Mouse (Mus musculus) megakaryocyte, embryonic 14.5 days (primary cell): ENCODE measurements around the gene Grm7. TPM values are rescaled to one million over a fixed set of nuclear protein-coding genes. Genes with fewer than 3 reads are reported as not detected.

ENCODE experiments used
- H3K27me3 ChIP-seq: replicated peaks from 2 replicates; pipeline ENCODE3; 2012; ENCODE audit warnings: inconsistent platforms
- H3K36me3 ChIP-seq: replicated peaks from 2 replicates; pipeline ENCODE3; 2012; ENCODE audit warnings: low read length, inconsistent platforms, mixed read lengths
- H3K4me1 ChIP-seq: 2 replicates; pipeline ENCODE4 v1.6.1; 2012; ENCODE audit warnings: inconsistent platforms
- H3K4me3 ChIP-seq: replicated peaks from 2 replicates; pipeline ENCODE3; 2012; ENCODE audit warnings: moderate library complexity, mild to moderate bottlenecking, inconsistent platforms
- H3K9me3 ChIP-seq: 2 replicates; pipeline ENCODE4 v1.6.1; 2012; ENCODE audit warnings: inconsistent platforms
- FLI1 ChIP-seq: IDR thresholded peaks from 2 replicates; pipeline ENCODE4 v1.6.1; 2012; ENCODE audit warnings: low read length, inconsistent platforms, mixed read lengths
- GATA1 ChIP-seq: IDR thresholded peaks from 3 replicates; pipeline ENCODE4 v1.6.1; 2012; ENCODE audit warnings: mixed read lengths, low read length, inconsistent platforms, borderline replicate concordance
- polyA plus RNA-seq: library from polyadenylated mRNA; stranded (reverse); fragments of >175 nt; gene quantifications from 2 replicates; pipeline ENCODE4 v1.2.3, GENCODE M21; 2012; ENCODE audit warnings: low replicate concordance; ENCODE audit not compliant: insufficient read depth

Gene Grm7
- polyA plus RNA-seq, 1 experiment = not detected

GRCm38 (mm10) chr6:111499542-111499941, 854.2 kb downstream of the Grm7 start:
- H3K4me3 ChIP-seq = no peak overlapping the region
- H3K36me3 ChIP-seq = no peaks in the 10 kb centered on the region
- peaks cover 4% of the 10 kb centered on the region; the same call in 1 of the 2 replicates for H3K9me3 ChIP-seq
- H3K4me1 ChIP-seq = no peaks in the 10 kb centered on the region
- TF ChIP-seq GATA1 (no peak), FLI1 (no peak)
- no peaks in the 10 kb centered on the region for H3K27me3 ChIP-seq

- Histone ChIP-seq H3K4me3 (no peak overlapping the region), H3K36me3 (no peaks in the 10 kb centered on the region), H3K27me3 (no peaks in the 10 kb centered on the region), H3K9me3 (peaks cover 3% of the 10 kb centered on the region; the same call in 1 of the 2 replicates), H3K4me1 (no peaks in the 10 kb centered on the region)
- TF ChIP-seq FLI1 (no peak), GATA1 (no peak)
Observed at GRCm38 (mm10) chr6:111510768-111511459, 865.5 kb downstream of the Grm7 start.

GRCm38 (mm10) chr6:111512359-111512758, 867.0 kb downstream of the Grm7 start:
- no peak for TF ChIP-seq FLI1

GRCm38 (mm10) chr6:111521229-111521628, 875.8 kb downstream of the Grm7 start:
- H3K27me3 ChIP-seq = no peaks in the 10 kb centered on the region
- no peaks in the 10 kb centered on the region for H3K4me1 ChIP-seq
- no peak for TF ChIP-seq FLI1
- no peak for TF ChIP-seq GATA1
- H3K9me3 ChIP-seq = peaks cover 6% of the 10 kb centered on the region; the same call in 1 of the 2 replicates
- H3K4me3 ChIP-seq = no peak overlapping the region
- H3K36me3 ChIP-seq = no peaks in the 10 kb centered on the region

More at GRCm38 (mm10) chr6:111512359-111512758, 867.0 kb downstream of the Grm7 start:
- no peak overlapping the region for H3K4me3 ChIP-seq
- H3K4me1 ChIP-seq = no peaks in the 10 kb centered on the region
- no peaks in the 10 kb centered on the region for H3K36me3 ChIP-seq
- H3K27me3 ChIP-seq = no peaks in the 10 kb centered on the region
- peaks cover 3% of the 10 kb centered on the region; the same call in 1 of the 2 replicates for H3K9me3 ChIP-seq

- TF ChIP-seq FLI1 = no peak
- TF ChIP-seq GATA1 = no peak
- no peaks in the 10 kb centered on the region for H3K4me1 ChIP-seq
- H3K9me3 ChIP-seq = peaks cover 6% of the 10 kb centered on the region; the same call in 1 of the 2 replicates
- no peaks in the 10 kb centered on the region for H3K36me3 ChIP-seq
- no peak overlapping the region for H3K4me3 ChIP-seq
- H3K27me3 ChIP-seq = no peaks in the 10 kb centered on the region
Observed at GRCm38 (mm10) chr6:111522122-111522521, 876.7 kb downstream of the Grm7 start.

- Histone ChIP-seq H3K4me3 (no peak overlapping the region), H3K36me3 (no peaks in the 10 kb centered on the region), H3K4me1 (no peaks in the 10 kb centered on the region), H3K9me3 (no peaks in the 10 kb centered on the region), H3K27me3 (no peaks in the 10 kb centered on the region)
- TF ChIP-seq GATA1 (no peak), FLI1 (no peak)
Observed at GRCm38 (mm10) chr6:111529985-111530384, 884.6 kb downstream of the Grm7 start.

- TF ChIP-seq FLI1 (no peak), GATA1 (no peak)
- H3K36me3 ChIP-seq = no peaks in the 10 kb centered on the region
- H3K4me3 ChIP-seq = no peak overlapping the region
- H3K4me1 ChIP-seq = no peaks in the 10 kb centered on the region
- H3K9me3 ChIP-seq = peaks cover 3% of the 10 kb centered on the region; the same call in 1 of the 2 replicates
- no peaks in the 10 kb centered on the region for H3K27me3 ChIP-seq
Observed at GRCm38 (mm10) chr6:111558588-111558987, 913.2 kb downstream of the Grm7 start.

GRCm38 (mm10) chr6:111559459-111559858, 914.1 kb downstream of the Grm7 start:
- Histone ChIP-seq H3K36me3 (no peaks in the 10 kb centered on the region), H3K4me1 (no peaks in the 10 kb centered on the region), H3K9me3 (peaks cover 3% of the 10 kb centered on the region; the same call in 1 of the 2 replicates), H3K4me3 (no peak overlapping the region), H3K27me3 (no peaks in the 10 kb centered on the region)
- TF ChIP-seq GATA1 (no peak), FLI1 (no peak)

GRCm38 (mm10) chr6:111561347-111561746, 916.0 kb downstream of the Grm7 start:
- TF ChIP-seq FLI1 (no peak), GATA1 (no peak)
- peaks cover 13% of the 10 kb centered on the region for H3K9me3 ChIP-seq
- no peaks in the 10 kb centered on the region for H3K4me1 ChIP-seq
- no peaks in the 10 kb centered on the region for H3K36me3 ChIP-seq
- no peaks in the 10 kb centered on the region for H3K27me3 ChIP-seq
- no peak overlapping the region for H3K4me3 ChIP-seq

- no peaks in the 10 kb centered on the region for H3K36me3 ChIP-seq
- H3K4me3 ChIP-seq = no peak overlapping the region
- H3K4me1 ChIP-seq = no peaks in the 10 kb centered on the region
- no peaks in the 10 kb centered on the region for H3K27me3 ChIP-seq
- peaks cover 7% of the 10 kb centered on the region; the same call in 1 of the 2 replicates for H3K9me3 ChIP-seq
- TF ChIP-seq FLI1 (no peak), GATA1 (no peak)
Observed at GRCm38 (mm10) chr6:111571471-111572088, 926.2 kb downstream of the Grm7 start.
